Mouse (Mus musculus) megakaryocyte, embryonic 14.5 days (primary cell): ENCODE results near the gene Mpst.

Source experiments
- FLI1 ChIP-seq: IDR thresholded peaks from 2 replicates; pipeline ENCODE4 v1.6.1; 2012; ENCODE audit warnings: low read length, inconsistent platforms, mixed read lengths
- GATA1 ChIP-seq: IDR thresholded peaks from 3 replicates; pipeline ENCODE4 v1.6.1; 2012; ENCODE audit warnings: mixed read lengths, low read length, inconsistent platforms, borderline replicate concordance

DNA sequence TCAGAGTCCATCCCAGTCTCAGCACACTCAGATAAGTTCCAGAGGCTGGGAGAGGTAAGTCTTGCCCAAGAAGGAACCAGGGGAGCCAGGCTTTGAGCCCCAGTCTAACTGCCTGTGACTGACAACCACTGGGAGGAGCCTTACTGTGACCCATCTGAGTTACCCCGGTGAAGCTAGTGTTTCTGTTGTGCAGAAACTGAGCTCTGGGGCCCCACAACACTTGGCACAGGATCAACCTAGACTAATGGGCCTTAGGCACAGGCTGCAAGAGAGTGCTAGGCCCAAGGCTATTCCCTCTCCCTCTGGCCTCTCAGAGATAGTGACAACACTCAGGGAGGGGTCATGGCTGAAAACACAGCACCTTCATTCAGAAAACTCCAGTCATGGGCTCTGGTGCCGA is 45.0 kb downstream of the Mpst start:
- TF ChIP-seq GATA1 (no peak), FLI1 (no peak)
